Mouse (Mus musculus) embryo, embryonic 9.5 days (tissue): ENCODE data around the gene Gm8764.
"Not testable (repeated sequence)": the region's sequence is repeated elsewhere in the genome, so short reads cannot be mapped to it uniquely, and the experiment has no call there.

Source experiments
- DNase-seq: peaks from one replicate; pipeline ENCODE4 v3.0.0-alpha.2; 2017; ENCODE audit errors: extremely low spot score

The Gm8764 gene

DNA sequence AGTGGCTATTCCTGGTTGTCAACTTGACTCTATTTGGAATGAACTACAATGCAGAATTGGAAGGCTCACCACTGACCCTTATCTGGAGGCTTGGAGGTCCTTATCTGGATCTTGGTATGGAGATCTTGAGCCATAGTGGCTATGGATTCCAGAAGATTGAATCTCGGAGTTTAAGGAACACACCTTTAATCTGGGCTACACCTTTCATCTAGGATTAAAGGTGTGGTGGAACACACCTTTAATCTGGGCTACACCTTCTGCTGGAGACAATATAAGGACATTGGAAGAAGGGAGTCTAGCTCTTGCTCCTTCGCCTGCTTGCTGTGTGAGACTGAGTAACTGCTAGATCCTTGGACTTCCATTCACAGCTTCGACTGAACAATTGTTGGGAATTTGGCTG, at the start of gene Gm8764:
Gm8764 (plus strand) TSS at position 301 of the 400 bp plus-strand sequence.
- not testable (repeated sequence) for DNase-seq

DNA sequence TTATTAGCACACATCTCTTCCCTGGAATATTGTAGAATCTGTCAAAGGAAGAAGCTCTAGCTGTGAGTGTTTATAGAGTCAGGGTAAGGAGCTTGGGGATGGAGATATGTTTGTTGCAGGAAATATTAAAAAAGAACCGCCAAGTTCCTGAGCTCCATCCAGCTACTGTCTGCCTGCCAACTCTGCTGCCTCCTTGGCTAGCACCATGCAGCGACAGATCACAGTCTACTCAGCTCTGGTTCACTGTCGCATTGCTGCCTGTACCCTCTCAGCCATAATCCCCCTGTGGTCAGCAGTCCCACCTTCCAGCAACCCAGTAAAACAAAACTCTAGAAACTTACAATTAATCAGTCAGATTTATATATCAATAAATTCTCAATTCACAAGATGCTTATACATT, 49.8 kb upstream of the Gm8764 start:
- DNase-seq = no peak

DNA sequence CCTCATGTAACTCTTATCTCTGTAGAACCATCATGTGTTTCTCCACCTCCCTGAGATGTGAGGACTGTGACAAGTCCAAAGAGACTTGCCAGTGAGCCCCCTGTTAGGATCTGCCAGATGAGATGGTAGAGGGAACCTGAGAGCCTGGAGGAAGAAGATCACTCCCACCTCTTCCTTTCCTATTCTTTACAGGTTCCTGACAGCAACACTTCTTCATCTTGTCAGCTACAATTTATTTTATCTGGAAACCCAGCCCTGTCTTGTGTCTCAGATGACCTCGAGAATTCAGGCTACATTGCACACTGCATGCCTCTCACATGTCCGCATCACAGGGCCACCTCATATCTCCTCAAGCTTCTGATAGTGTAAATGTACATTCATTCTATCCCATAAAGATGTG, 41.5 kb upstream of the Gm8764 start:
- no peak for DNase-seq

DNA sequence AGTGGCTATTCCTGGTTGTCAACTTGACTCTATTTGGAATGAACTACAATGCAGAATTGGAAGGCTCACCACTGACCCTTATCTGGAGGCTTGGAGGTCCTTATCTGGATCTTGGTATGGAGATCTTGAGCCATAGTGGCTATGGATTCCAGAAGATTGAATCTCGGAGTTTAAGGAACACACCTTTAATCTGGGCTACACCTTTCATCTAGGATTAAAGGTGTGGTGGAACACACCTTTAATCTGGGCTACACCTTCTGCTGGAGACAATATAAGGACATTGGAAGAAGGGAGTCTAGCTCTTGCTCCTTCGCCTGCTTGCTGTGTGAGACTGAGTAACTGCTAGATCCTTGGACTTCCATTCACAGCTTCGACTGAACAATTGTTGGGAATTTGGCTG, 17.1 kb upstream of the Gm8764 start, which contains the start of gene Gm21293:
Gm21293 (plus strand) TSS at position 301 of the 400 bp plus-strand sequence.
- DNase-seq = not testable (repeated sequence)

DNA sequence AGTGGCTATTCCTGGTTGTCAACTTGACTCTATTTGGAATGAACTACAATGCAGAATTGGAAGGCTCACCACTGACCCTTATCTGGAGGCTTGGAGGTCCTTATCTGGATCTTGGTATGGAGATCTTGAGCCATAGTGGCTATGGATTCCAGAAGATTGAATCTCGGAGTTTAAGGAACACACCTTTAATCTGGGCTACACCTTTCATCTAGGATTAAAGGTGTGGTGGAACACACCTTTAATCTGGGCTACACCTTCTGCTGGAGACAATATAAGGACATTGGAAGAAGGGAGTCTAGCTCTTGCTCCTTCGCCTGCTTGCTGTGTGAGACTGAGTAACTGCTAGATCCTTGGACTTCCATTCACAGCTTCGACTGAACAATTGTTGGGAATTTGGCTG, 8.6 kb upstream of the Gm8764 start, which contains the start of gene Gm6763:
Gm6763 (plus strand) TSS at position 301 of the 400 bp plus-strand sequence.
- DNase-seq = not testable (repeated sequence)

DNA sequence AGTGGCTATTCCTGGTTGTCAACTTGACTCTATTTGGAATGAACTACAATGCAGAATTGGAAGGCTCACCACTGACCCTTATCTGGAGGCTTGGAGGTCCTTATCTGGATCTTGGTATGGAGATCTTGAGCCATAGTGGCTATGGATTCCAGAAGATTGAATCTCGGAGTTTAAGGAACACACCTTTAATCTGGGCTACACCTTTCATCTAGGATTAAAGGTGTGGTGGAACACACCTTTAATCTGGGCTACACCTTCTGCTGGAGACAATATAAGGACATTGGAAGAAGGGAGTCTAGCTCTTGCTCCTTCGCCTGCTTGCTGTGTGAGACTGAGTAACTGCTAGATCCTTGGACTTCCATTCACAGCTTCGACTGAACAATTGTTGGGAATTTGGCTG, 8.4 kb downstream of the Gm8764 start, which contains the start of gene Gm21304:
Gm21304 (plus strand) TSS at position 301 of the 400 bp plus-strand sequence.
- DNase-seq = not testable (repeated sequence)

DNA sequence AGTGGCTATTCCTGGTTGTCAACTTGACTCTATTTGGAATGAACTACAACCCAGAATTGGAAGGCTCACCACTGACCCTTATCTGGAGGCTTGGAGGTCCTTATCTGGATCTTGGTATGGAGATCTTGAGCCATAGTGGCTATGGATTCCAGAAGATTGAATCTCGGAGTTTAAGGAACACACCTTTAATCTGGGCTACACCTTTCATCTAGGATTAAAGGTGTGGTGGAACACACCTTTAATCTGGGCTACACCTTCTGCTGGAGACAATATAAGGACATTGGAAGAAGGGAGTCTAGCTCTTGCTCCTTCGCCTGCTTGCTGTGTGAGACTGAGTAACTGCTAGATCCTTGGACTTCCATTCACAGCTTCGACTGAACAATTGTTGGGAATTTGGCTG, 16.9 kb downstream of the Gm8764 start, which contains the start of gene Gm21312:
Gm21312 (plus strand) TSS at position 301 of the 400 bp plus-strand sequence.
- DNase-seq = not testable (repeated sequence)

DNA sequence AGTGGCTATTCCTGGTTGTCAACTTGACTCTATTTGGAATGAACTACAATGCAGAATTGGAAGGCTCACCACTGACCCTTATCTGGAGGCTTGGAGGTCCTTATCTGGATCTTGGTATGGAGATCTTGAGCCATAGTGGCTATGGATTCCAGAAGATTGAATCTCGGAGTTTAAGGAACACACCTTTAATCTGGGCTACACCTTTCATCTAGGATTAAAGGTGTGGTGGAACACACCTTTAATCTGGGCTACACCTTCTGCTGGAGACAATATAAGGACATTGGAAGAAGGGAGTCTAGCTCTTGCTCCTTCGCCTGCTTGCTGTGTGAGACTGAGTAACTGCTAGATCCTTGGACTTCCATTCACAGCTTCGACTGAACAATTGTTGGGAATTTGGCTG, 25.4 kb downstream of the Gm8764 start, which contains the start of gene Gm20765:
Gm20765 (plus strand) TSS at position 301 of the 400 bp plus-strand sequence.
- DNase-seq = not testable (repeated sequence)

DNA sequence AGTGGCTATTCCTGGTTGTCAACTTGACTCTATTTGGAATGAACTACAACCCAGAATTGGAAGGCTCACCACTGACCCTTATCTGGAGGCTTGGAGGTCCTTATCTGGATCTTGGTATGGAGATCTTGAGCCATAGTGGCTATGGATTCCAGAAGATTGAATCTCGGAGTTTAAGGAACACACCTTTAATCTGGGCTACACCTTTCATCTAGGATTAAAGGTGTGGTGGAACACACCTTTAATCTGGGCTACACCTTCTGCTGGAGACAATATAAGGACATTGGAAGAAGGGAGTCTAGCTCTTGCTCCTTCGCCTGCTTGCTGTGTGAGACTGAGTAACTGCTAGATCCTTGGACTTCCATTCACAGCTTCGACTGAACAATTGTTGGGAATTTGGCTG, 33.9 kb downstream of the Gm8764 start, which contains the start of gene Gm4340:
Gm4340 (plus strand) TSS at position 301 of the 400 bp plus-strand sequence.
- DNase-seq = not testable (repeated sequence)

DNA sequence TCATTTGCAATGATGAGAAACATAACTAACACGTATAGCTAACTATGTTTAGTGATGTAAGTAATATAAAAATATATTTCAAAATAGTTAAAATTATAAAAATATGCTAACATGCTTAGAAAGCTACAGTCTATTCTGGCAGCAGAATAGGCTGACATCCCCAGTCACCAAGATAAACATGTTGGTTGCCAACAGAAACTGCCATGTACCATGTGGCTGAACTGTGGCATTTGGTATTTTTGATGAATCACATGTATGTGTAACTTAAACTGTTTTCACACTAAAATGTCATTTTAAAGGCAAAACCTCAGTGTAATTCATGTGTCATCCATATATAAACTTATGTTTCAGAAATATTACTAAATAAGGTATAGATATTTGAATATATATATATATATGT, 49.8 kb downstream of the Gm8764 start:
- no peak for DNase-seq

DNA sequence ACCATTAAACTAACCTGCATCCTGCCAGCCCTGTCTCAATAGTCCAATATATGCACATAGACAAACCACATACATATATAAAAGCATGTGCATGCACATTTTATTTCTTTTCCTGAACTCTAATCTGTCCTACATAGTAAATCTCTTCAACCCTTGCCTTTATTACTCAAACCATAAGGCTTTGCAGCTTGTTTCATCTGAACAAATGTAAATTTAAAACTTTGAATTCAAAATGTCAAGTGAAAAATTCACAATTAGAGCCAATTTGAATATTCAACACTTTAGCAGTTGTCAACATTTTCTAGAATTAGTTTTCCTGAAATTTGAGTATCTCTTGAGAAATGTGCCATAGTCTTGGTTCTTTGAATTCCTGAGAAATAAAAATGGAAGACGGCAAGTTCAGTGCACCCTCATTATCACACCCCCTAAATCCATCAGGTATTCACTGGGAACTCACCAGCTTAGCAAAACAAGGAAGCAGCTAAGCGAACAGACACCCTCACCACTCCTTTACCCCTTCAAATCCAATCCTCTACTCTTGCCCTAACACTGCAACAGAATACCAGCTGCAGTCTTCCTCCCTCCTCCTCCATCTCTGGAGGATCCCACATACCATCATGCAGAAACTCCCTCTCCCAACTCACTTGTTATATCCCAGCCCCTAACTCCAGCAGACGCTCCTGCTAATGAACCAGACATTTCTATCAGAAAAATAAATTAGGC, 50.6 kb downstream of the Gm8764 start:
- DNase-seq = no peak
